Mouse (Mus musculus): Measurements from ENCODE around the gene Nmnat2. TPM values are rescaled to one million over a fixed set of nuclear protein-coding genes. Genes with fewer than 3 reads are reported as not detected.

The Nmnat2 gene
- total RNA-seq, 1 experiment from 2014 or later: 0.38 TPM

DNA sequence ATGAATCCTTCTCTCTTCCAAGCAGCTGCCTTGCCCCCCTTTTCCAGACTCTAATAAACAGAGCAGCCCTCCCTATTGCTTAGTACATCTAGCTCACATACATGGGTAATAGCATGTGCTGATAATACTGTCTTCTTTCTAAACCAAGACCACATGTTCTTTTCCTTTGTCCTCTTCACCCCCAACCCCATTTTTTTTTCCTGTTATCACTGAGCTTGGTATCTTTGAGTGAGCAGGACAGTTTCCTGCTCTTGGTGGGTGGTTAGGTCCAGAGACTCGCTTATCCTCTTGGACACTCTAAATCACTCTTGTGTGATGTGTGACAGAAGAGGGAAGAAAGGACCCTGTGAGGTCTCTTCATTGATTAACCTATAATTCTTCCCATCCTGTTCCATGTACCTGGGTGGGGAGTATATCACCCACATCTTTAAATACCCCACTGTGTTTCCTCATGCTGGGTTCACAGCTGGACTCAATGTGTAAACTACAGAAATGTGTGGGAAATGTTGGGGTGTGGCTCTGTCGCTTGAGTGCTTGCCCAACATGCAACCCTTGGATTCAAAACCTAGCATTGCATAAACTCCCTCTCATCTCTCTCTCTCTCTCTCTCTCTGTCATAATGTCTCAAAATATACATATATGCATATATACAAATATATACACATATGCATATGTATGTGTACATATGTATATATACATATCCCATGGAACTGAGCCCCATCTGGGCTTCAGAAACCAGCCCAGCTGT, 58.9 kb downstream of the Nmnat2 start:
- ATAC-seq (replicated peaks; ENCODE audit: insufficient number of reproducible peaks, low FRiP score, low TSS enrichment, poor library complexity, severe bottlenecking): no peak

DNA sequence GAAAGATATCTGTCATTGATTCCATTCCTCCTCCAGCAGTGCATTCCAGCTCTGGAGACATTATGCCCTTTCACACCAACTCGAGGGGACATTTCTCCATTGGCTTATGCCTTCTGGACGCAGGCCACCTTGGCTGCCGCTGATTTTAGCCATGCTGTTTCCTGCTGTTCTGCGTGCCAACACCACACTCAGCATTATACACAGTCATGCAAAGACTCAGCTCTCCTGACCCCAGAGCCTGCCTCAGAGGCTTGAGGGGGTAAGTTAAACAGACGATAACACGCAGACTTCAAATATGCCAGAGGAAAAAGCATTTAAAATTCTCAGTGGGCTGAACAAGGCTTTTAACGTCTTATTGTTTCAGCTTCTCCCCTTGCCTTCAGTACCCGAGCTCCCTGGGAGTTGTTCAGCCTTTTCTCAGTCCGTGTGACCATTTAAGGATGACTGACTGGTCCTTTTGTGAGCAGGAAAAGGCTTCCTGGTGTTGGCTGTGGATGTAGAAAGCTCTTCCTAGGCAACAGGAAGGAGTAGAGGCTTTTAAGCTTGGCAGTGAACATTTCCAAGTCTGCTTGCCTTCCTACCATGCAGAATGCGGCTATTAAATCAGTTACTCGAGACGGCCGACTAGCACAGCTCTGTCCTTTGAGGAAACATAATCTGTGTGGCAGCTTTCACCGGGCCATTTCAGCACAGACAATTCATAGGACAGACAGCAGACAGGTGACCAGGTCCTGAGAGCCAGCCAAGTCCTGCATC, 59.8 kb downstream of the Nmnat2 start:
- ATAC-seq (replicated peaks; ENCODE audit: insufficient number of reproducible peaks, low FRiP score, low TSS enrichment, poor library complexity, severe bottlenecking): no peak

DNA sequence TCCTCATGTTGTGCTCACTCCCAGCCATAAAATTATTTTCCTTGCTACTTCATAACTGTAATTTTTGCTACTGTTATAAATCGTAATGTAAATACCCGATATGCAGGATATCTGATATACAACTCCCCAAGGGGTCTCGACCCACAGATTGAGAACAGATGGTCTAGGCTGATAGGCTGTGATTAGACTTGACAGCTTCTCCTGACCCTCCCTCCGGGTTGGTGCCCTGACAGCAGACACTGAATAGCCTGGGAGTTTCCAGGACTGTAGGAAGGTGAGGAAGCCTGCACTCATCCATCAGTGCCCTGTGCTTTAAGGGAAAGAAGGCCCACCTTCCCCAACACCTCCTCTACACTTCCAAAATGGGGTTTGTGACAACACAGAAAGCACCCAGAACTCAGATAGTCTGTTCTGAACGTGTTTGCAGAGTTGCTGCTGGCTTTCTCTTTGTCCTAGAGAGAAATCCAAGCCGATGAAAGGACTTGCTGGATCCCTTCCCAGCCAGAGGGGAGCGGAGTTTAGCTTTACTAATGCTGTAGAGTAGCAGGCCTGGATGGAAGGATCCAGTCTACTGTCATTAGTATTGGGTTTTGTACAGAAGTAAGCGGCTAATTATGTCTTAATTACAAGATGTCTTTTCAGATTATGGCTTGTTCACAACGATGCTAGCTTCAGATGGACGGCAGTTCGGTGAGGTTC, 61.8 kb downstream of the Nmnat2 start:
- no peak for ATAC-seq (replicated peaks; ENCODE audit: insufficient number of reproducible peaks, low FRiP score, low TSS enrichment, poor library complexity, severe bottlenecking)

DNA sequence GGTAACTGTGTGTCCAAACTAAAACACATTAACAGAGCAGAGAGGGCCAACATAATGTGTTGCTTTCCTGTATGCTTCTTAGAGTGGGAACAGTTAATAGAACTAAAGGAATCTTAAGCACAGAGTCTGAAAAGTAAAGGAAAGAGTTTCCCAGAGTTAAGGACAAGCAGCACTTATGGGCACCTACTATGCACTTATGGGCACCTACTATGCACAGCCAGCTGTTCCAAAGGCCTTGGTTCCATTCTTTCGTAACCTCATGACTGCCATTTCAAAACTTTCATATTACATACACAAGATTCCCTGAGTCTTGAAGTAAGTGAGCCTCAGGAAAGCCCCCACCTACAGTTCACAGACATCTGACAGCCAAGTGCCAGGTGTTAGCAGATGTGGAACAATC, 64.3 kb downstream of the Nmnat2 start:
- ATAC-seq (replicated peaks; ENCODE audit: insufficient number of reproducible peaks, low FRiP score, low TSS enrichment, poor library complexity, severe bottlenecking): no peak

DNA sequence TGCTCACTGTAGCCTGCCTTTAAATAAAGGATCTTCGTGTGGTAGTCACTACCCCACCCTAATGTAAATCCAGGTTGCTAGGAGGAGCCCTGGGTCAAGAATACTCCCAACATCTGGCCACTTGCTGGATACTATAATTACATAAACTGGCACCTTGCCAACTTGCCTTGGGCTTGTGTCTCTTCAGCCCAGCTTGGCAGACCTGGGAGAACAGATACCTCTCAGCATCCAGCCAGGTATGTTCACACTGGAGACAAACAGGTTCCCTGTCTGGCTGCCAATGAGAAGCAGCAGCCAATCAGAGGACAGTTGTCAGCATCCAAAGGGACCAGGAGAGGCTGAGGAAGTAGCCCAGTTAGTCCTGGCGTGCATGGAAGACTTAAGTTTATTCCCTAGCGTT, 64.8 kb downstream of the Nmnat2 start:
- ATAC-seq (replicated peaks; ENCODE audit: insufficient number of reproducible peaks, low FRiP score, low TSS enrichment, poor library complexity, severe bottlenecking): no peak

DNA sequence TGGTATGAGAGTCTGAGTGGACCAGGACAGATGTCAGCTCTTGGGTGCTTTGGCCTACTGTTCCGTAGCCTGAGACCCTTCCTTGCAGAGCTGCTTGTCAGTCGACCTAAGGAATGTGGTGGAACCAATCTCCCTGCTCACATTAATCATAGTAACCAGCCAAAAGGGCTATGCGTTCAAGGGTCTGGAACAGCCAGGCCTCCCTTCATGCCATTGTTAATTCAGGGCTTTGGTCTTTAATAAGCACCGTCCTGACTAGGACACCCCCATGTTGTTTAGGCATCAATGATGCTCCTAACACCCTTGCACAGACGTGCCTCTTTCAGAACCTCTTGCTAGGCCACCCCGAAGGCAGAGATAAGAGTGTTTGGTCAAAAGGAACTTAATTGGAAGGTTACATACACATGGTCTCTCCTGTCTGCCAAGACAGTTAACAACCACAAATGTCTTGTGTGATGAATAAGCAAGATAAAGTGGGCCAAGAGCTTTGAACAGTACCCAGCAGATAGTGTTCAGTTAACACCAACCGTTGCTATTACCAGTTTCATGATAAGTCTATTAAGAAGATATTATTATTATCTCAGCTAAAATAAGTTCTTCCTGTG, 66.3 kb downstream of the Nmnat2 start:
- no peak for ATAC-seq (replicated peaks; ENCODE audit: insufficient number of reproducible peaks, low FRiP score, low TSS enrichment, poor library complexity, severe bottlenecking)

DNA sequence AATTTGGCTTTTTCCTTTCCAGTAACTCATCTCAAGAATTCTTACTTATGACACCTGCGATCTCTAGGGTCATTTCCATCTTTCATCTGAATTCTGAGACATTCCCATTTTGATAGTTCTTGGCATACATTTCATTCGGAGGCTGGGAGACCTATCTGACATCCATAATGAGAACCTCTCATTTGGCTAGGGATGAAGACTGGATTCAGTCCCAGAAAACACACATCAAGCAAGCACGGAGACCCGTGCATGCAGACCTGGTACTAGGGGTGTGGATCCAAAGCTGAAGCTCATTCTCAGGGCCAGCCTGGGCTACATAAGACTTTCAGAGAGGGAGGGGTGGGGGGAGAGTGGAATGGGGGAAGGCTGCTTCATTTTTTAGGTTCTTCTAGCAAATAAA, 68.2 kb downstream of the Nmnat2 start:
- no peak for ATAC-seq (replicated peaks; ENCODE audit: insufficient number of reproducible peaks, low FRiP score, low TSS enrichment, poor library complexity, severe bottlenecking)

DNA sequence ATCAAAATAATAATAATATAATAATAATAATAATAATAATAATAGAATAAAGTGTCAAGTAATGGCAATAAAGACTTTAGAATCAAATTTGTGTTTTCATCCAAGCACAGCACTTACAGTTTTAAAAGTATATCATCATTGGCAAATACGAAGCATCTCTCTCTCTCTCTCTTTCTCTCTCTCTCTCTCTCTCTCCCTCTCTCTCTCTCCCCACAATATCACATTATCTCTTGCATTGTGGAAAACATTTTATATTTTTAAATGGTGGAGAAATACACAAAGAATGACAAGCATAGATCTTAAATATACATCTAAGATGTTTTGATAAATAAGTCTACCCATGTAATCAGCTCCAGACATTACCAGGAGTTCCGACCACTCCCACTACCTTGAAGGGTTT, 69.1 kb downstream of the Nmnat2 start:
- no peak for ATAC-seq (replicated peaks; ENCODE audit: insufficient number of reproducible peaks, low FRiP score, low TSS enrichment, poor library complexity, severe bottlenecking)

DNA sequence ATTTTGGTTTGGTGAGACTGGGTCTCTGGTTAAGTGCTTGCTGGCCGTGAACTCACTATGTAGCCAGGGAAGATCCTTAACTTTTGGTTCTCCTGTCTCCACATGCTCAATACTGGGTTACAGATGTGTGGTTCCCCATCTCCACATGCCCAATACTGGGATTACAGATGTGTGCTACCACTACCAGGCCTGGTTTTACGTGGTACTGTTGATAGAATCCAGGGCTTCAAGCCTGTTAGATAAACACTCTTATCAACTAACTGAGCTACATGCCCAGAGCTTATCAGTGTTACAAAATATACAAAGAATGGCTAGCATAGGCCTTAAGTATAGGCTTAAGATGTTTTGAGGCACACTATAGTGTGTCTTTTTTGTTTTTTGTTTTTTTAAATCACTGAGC, 69.7 kb downstream of the Nmnat2 start:
- no peak for ATAC-seq (replicated peaks; ENCODE audit: insufficient number of reproducible peaks, low FRiP score, low TSS enrichment, poor library complexity, severe bottlenecking)

DNA sequence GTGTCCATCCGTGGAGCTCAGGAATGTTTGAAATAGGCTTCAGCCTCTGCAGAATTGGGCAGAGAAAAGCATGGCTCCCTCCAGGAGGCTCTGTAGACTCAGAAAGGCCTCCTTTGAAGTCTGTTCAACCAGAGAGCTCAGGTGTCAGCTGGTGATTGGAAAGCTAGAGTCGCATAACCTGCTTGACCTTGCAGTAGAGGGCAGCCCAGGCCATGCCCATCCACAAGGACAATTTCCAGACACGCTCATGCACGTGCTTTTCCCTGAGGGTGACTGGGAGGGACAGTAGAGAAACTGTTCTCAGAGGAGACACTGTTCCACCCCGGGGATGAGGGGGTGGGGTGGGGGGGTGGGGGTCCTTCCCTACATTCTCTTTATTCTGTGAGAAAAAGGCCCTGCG, 76.6 kb downstream of the Nmnat2 start:
- ATAC-seq (replicated peaks; ENCODE audit: insufficient number of reproducible peaks, low FRiP score, low TSS enrichment, poor library complexity, severe bottlenecking): no peak

DNA sequence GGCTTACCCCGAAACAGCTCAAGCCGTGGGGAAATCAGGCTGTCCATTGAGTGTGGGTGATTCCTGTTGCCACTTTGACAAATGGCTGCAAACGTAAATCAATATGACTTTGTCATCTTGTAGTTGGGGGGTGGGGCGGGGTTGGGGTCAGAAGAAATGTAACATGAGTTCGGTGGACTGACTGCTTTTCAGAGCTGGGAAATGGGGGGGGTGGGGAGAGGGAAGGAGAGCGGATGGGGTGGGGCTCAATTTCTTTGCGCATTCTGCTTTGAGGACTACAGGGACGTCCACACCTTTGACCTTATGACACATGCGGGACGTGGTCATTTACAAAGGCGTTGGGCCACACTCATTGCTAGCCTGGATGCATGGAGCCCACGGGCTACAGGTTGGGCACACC, 77.2 kb downstream of the Nmnat2 start:
- ATAC-seq (replicated peaks; ENCODE audit: insufficient number of reproducible peaks, low FRiP score, low TSS enrichment, poor library complexity, severe bottlenecking): no peak

DNA sequence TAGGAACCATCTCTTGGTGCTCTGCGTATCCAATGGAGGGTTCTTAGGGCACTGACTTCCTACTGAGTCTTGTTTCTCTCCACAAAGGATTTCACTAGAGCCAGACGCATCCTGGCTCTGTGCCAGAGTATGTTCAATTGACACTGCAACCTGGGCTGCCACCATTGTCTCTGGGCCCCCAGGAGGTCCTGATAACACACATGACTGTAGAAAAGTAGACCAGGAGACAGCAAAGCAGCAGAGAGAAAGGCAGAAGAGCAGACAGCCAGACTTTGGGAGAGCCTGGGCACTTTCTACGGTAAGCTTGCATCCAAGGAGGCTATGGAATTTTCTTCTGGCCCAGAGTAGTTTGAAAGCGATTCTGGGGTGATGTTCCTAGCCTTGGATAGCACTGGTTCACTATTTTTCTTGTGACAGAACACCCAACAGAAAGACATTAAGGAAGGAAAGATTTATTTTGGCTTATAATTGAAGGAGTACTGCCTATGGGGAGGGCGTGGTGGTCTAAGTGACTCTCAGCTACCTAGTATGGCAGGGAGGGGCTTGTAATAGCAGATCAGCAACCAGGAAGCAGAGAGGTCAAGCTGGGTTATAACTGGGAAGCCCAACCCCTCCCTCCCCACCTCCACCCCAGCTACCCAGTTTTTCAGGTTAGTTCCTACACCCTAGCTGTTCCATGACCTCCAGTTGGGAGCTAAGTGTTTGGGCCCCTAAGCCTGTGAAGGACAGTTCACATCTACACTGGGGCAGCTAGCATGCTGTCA, 78.5 kb downstream of the Nmnat2 start:
- no peak for ATAC-seq (replicated peaks; ENCODE audit: insufficient number of reproducible peaks, low FRiP score, low TSS enrichment, poor library complexity, severe bottlenecking)

DNA sequence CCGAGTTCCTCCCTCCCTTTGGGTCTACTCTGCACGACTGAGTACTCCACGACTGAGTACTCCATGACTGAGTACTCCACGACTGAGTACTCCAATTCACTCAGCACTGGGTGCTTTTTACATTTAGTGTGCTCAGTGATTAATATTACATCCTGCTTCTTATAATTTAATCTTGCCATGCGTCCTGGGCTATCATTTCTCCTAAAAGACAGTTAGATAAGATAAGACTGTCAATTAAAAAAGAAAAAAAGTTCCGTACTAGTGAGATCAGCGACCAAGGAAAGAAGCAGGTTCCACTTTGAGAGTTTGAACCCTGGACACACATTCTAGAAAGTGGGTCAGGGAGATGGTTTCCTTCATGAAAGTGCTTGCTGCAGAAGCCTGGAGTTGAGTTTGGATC, 79.3 kb downstream of the Nmnat2 start:
- no peak for ATAC-seq (replicated peaks; ENCODE audit: insufficient number of reproducible peaks, low FRiP score, low TSS enrichment, poor library complexity, severe bottlenecking)

DNA sequence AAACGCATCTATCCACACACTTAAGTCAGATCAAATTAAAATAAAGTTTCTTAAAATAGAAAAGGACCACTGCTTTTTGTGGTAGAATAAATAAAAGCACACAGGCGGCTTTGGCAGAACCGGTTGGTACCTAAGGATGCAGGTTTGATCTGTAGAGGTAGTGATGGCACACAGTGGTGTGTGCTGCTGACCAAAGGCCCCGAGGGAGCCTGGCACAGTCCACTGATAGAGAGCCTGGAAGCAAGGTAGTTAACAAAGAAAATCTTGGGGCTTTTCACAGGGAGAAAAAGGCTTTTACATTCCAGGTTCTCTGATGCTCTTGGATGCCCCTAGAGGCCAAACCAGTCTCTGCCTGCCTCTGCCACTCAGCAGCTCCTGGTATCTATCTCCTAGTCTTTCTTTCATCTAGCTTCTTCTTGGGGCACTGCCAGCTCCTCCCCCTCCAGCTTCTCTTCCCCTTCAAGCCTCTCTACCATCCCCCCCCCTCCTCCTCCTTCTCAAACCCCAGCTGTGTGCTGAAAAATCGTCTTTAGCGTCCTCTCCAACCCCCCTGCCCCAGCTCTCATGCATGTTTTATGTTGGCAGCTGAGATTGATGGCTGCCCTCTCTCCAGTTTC, 80.6 kb downstream of the Nmnat2 start:
- no peak for ATAC-seq (replicated peaks; ENCODE audit: insufficient number of reproducible peaks, low FRiP score, low TSS enrichment, poor library complexity, severe bottlenecking)

DNA sequence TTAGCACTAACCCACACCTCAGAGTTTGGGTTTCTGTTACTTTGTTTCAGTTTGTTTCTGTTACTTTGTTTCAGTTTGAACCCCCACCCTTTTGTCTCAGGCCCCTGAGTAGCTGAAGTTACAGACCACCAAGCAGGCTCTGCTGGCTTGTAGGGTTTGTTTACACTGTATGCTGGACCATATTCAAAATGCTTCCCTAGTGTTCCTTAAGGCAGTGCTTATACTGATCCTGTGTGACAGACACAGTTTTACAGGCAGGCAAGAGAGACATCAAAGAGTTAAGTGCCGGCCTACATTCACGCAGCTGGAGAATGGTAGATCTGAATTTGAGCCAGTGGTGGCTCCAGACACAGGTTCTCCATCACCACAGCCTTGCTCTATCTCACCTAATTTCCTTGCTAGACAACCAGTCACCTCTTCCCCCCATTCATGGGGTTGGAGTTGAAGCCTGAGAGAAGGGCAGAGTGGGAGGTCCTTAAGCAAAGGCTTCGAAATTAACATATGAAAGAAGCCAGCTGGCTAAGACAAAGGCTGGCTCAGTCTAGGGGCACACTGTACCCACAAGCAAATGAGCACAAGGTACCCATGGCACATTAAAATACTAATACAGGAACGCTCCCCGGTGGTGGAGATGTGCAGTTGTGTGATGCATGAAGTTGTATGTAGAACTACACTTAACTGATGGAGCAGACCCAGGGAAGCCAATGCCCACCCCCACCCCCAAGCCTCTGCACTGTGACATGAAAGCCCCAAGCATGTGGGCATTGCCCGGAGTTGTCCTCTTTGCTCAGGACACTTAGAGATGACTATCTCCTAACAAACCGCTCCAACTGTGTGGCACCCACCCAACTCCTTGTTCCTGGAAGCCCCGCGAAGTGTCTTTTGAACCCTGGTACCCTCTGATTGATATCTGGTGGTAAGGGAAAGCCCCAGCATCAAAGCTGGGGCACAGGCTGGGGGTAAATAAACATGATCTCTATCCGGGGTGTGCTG, 82.9 kb downstream of the Nmnat2 start:
- no peak for ATAC-seq (replicated peaks; ENCODE audit: insufficient number of reproducible peaks, low FRiP score, low TSS enrichment, poor library complexity, severe bottlenecking)

DNA sequence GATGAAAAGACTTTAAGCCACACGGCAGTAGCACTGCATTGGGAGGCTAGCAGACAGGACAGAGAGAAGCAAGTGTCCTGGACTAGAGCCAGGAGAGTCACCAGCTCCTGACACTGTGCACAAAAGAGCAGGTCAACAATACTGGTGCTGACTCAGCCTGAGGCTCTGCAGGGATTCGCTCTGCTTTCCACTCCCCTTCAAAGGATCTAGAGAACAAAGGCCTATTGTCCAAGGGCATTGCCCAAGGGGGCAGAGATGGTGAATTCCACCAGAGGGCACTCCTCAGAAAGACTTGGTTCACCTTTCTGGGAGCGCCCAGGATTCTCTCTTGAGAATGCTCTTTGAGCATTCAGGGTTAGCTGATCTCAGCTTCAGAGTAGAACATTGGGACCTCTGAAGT, 85.3 kb downstream of the Nmnat2 start:
- no peak for ATAC-seq (replicated peaks; ENCODE audit: insufficient number of reproducible peaks, low FRiP score, low TSS enrichment, poor library complexity, severe bottlenecking)

DNA sequence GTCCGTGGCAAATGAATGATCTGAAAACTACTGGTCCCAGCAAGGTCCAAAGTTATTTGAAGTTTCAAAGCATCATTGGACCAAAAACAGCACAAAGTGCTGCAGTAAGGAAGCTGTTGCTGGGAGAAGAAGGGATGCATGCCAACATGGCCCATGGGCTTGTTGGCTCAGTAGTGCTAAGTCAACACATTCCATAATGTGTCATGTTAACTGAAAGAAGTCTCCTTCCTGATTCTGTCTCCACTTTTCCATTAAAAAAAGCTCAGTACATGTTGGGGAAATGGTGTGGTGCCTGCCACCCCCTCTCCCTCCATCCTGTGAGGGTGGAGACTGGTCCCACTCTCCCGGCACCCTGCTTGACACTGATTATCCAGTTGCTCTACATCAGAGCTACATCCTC, 86.3 kb downstream of the Nmnat2 start:
- ATAC-seq (replicated peaks; ENCODE audit: insufficient number of reproducible peaks, low FRiP score, low TSS enrichment, poor library complexity, severe bottlenecking): no peak

All from monocyte, adult 5-6 weeks (primary cell).